Mouse (Mus musculus): ENCODE results near the gene Klhdc7b. TPM values are rescaled to one million over a fixed set of nuclear protein-coding genes. Genes with fewer than 3 reads are reported as not detected.

The Klhdc7b gene
- not detected in 2 replicates for polyA plus RNA-seq (2016; fragmentation: Nextera tagmentation; extraction: Ambion mirVana)

GRCm38 (mm10) chr15:89384617-89385016 lies at the start of gene Klhdc7b:
TSS of gene Klhdc7b (plus strand) at chr15:89384917.
- DNase-seq (ENCODE audit: low spot score) = no peak
- Histone ChIP-seq H3K4me1 (replicated peaks) (peaks cover 7% of the 10 kb centered on the region; the same call in 1 of the 2 replicates), H3K27me3 (ENCODE audit: insufficient read depth, poor library complexity, severe bottlenecking) (peaks cover 51% of the 10 kb centered on the region), H3K27ac (no peak within 1 kb of the TSS), H3K4me3 (no peak within 1 kb of the TSS), H3K36me3 (no peaks in the 10 kb centered on the region), H3K9me3 (no peaks in the 10 kb centered on the region)
- 86% methylated on average over 7 of the region's 7 CpGs for WGBS

- Histone ChIP-seq H3K4me3 (no peak overlapping the region), H3K27me3 (ENCODE audit: insufficient read depth, poor library complexity, severe bottlenecking) (no peaks in the 10 kb centered on the region), H3K4me1 (replicated peaks) (no peaks in the 10 kb centered on the region), H3K9me3 (no peaks in the 10 kb centered on the region), H3K27ac (no peak overlapping the region), H3K36me3 (no peaks in the 10 kb centered on the region)
- 88% methylated on average over 14 of the region's 14 CpGs for WGBS
- DNase-seq (ENCODE audit: low spot score) = no peak
Measured at GRCm38 (mm10) chr15:89336422-89336821, 48.3 kb upstream of the Klhdc7b start.

- DNase-seq (ENCODE audit: low spot score) = no peak
- Histone ChIP-seq H3K9me3 (no peaks in the 10 kb centered on the region), H3K27me3 (ENCODE audit: insufficient read depth, poor library complexity, severe bottlenecking) (no peaks in the 10 kb centered on the region), H3K36me3 (no peaks in the 10 kb centered on the region), H3K27ac (no peak overlapping the region), H3K4me1 (replicated peaks) (no peaks in the 10 kb centered on the region), H3K4me3 (no peak overlapping the region)
- WGBS = 87% methylated on average over 2 of the region's 2 CpGs
Measured at GRCm38 (mm10) chr15:89339696-89340095, 45.0 kb upstream of the Klhdc7b start.

GRCm38 (mm10) chr15:89340136-89340535 lies 44.6 kb upstream of the Klhdc7b start:
- 83% methylated on average over 3 of the region's 3 CpGs for WGBS
- no peak overlapping the region for H3K27ac ChIP-seq
- no peak overlapping the region for H3K4me3 ChIP-seq
- no peaks in the 10 kb centered on the region for H3K9me3 ChIP-seq
- H3K27me3 ChIP-seq (ENCODE audit: insufficient read depth, poor library complexity, severe bottlenecking) = no peaks in the 10 kb centered on the region
- H3K36me3 ChIP-seq = no peaks in the 10 kb centered on the region
- no peaks in the 10 kb centered on the region for H3K4me1 ChIP-seq (replicated peaks)
- no peak for DNase-seq (ENCODE audit: low spot score)

- no peak overlapping the region for H3K4me3 ChIP-seq
- no peak overlapping the region for H3K27ac ChIP-seq
- H3K9me3 ChIP-seq = no peaks in the 10 kb centered on the region
- 32% methylated on average over 1 of the region's 1 CpGs for WGBS
- DNase-seq (ENCODE audit: low spot score) = no peak
- H3K36me3 ChIP-seq = no peaks in the 10 kb centered on the region
- H3K27me3 ChIP-seq (ENCODE audit: insufficient read depth, poor library complexity, severe bottlenecking) = no peaks in the 10 kb centered on the region
- no peaks in the 10 kb centered on the region for H3K4me1 ChIP-seq (replicated peaks)
Measured at GRCm38 (mm10) chr15:89341678-89342077, 43.0 kb upstream of the Klhdc7b start.

- H3K4me3 ChIP-seq = no peak overlapping the region
- WGBS = 86% methylated on average over 3 of the region's 3 CpGs
- no peaks in the 10 kb centered on the region for H3K27me3 ChIP-seq (ENCODE audit: insufficient read depth, poor library complexity, severe bottlenecking)
- no peak overlapping the region for H3K27ac ChIP-seq
- H3K36me3 ChIP-seq = no peaks in the 10 kb centered on the region
- H3K4me1 ChIP-seq (replicated peaks) = no peaks in the 10 kb centered on the region
- no peaks in the 10 kb centered on the region for H3K9me3 ChIP-seq
- DNase-seq (ENCODE audit: low spot score) = no peak
Measured at GRCm38 (mm10) chr15:89343325-89343724, 41.4 kb upstream of the Klhdc7b start.

- no peak for DNase-seq (ENCODE audit: low spot score)
Measured at GRCm38 (mm10) chr15:89350447-89350846, 34.3 kb upstream of the Klhdc7b start.

GRCm38 (mm10) chr15:89351302-89351701 lies 33.4 kb upstream of the Klhdc7b start:
- no peak for DNase-seq (ENCODE audit: low spot score)
- H3K9me3 ChIP-seq = no peaks in the 10 kb centered on the region
- H3K4me3 ChIP-seq = no peak overlapping the region
- peaks cover 44% of the 10 kb centered on the region for H3K36me3 ChIP-seq
- H3K4me1 ChIP-seq (replicated peaks) = peaks cover 17% of the 10 kb centered on the region
- no peaks in the 10 kb centered on the region for H3K27me3 ChIP-seq (ENCODE audit: insufficient read depth, poor library complexity, severe bottlenecking)
- 92% methylated on average over 15 of the region's 15 CpGs for WGBS
- H3K27ac ChIP-seq = no peak overlapping the region

More at GRCm38 (mm10) chr15:89350447-89350846, 34.3 kb upstream of the Klhdc7b start:
- Histone ChIP-seq H3K36me3 (peaks cover 44% of the 10 kb centered on the region), H3K4me1 (replicated peaks) (peaks cover 17% of the 10 kb centered on the region), H3K9me3 (no peaks in the 10 kb centered on the region), H3K27me3 (ENCODE audit: insufficient read depth, poor library complexity, severe bottlenecking) (no peaks in the 10 kb centered on the region), H3K4me3 (no peak overlapping the region), H3K27ac (no peak overlapping the region)
- 82% methylated on average over 5 of the region's 5 CpGs for WGBS

- H3K4me3 ChIP-seq = no peak overlapping the region
- H3K27me3 ChIP-seq (ENCODE audit: insufficient read depth, poor library complexity, severe bottlenecking) = no peaks in the 10 kb centered on the region
- 95% methylated on average over 14 of the region's 14 CpGs for WGBS
- H3K9me3 ChIP-seq = no peaks in the 10 kb centered on the region
- no peak for DNase-seq (ENCODE audit: low spot score)
- H3K4me1 ChIP-seq (replicated peaks) = peaks cover 24% of the 10 kb centered on the region
- H3K36me3 ChIP-seq = peaks cover 44% of the 10 kb centered on the region
- no peak overlapping the region for H3K27ac ChIP-seq
Measured at GRCm38 (mm10) chr15:89352054-89352453, 32.7 kb upstream of the Klhdc7b start.

GRCm38 (mm10) chr15:89352795-89353194 lies 31.9 kb upstream of the Klhdc7b start:
- H3K4me1 ChIP-seq (replicated peaks) = peaks cover 28% of the 10 kb centered on the region
- H3K4me3 ChIP-seq = no peak overlapping the region
- WGBS = 94% methylated on average over 12 of the region's 12 CpGs
- no peak for DNase-seq (ENCODE audit: low spot score)
- no peak overlapping the region for H3K27ac ChIP-seq
- H3K9me3 ChIP-seq = no peaks in the 10 kb centered on the region
- peaks cover 49% of the 10 kb centered on the region for H3K36me3 ChIP-seq
- no peaks in the 10 kb centered on the region for H3K27me3 ChIP-seq (ENCODE audit: insufficient read depth, poor library complexity, severe bottlenecking)

- 94% methylated on average over 16 of the region's 16 CpGs for WGBS
- H3K27me3 ChIP-seq (ENCODE audit: insufficient read depth, poor library complexity, severe bottlenecking) = no peaks in the 10 kb centered on the region
- H3K4me3 ChIP-seq = peak overlapping the region; percentile 89
- H3K9me3 ChIP-seq = no peaks in the 10 kb centered on the region
- peaks cover 34% of the 10 kb centered on the region for H3K4me1 ChIP-seq (replicated peaks)
- H3K27ac ChIP-seq = no peak overlapping the region
- H3K36me3 ChIP-seq = peaks cover 59% of the 10 kb centered on the region
- DNase-seq (ENCODE audit: low spot score) = no peak
Measured at GRCm38 (mm10) chr15:89353837-89354236, 30.9 kb upstream of the Klhdc7b start.

GRCm38 (mm10) chr15:89354455-89354854 lies 30.3 kb upstream of the Klhdc7b start:
- 88% methylated on average over 7 of the region's 7 CpGs for WGBS
- no peak for DNase-seq (ENCODE audit: low spot score)

GRCm38 (mm10) chr15:89355241-89356187 lies 29.2 kb upstream of the Klhdc7b start, which contains the start of the genes Lmf2 and Ncaph2:
TSS of gene Lmf2 (minus strand) at chr15:89355659.
TSS of gene Ncaph2 (plus strand) at chr15:89355719.
- no peaks in the 10 kb centered on the region for H3K9me3 ChIP-seq
- H3K27me3 ChIP-seq (ENCODE audit: insufficient read depth, poor library complexity, severe bottlenecking) = no peaks in the 10 kb centered on the region
- peak; percentile 98 for DNase-seq (ENCODE audit: low spot score)
- peaks cover 64% of the 10 kb centered on the region for H3K36me3 ChIP-seq
- under 1% methylated on average over 64 of the region's 64 CpGs for WGBS
- H3K4me1 ChIP-seq (replicated peaks) = peaks cover 34% of the 10 kb centered on the region
- peak within 1 kb of the TSS; percentile 89 for H3K4me3 ChIP-seq
- peak within 1 kb of the TSS; percentile 95 for H3K27ac ChIP-seq

More at GRCm38 (mm10) chr15:89354455-89354854, 30.3 kb upstream of the Klhdc7b start:
- no peaks in the 10 kb centered on the region for H3K27me3 ChIP-seq (ENCODE audit: insufficient read depth, poor library complexity, severe bottlenecking)
- H3K4me1 ChIP-seq (replicated peaks) = peaks cover 34% of the 10 kb centered on the region
- peaks cover 63% of the 10 kb centered on the region for H3K36me3 ChIP-seq
- peak overlapping the region; percentile 89 for H3K4me3 ChIP-seq
- peak overlapping the region; percentile 95 for H3K27ac ChIP-seq
- H3K9me3 ChIP-seq = no peaks in the 10 kb centered on the region

Measured in hindbrain, embryonic 10.5 days (tissue).